Mouse (Mus musculus) E14TG2a.4 (cell line): ENCODE results near the gene Cdk6.
"Not testable (repeated sequence)": the region's sequence is repeated elsewhere in the genome, so short reads cannot be mapped to it uniquely, and the experiment has no call there.

ENCODE experiments used
- CTCF ChIP-seq: conservative IDR thresholded peaks from 2 replicates; pipeline ENCODE4 v1.5.1; 2014; ENCODE audit warnings: low read length
- NANOG ChIP-seq: IDR thresholded peaks from 2 replicates; pipeline ENCODE4 v1.6.1; 2014; ENCODE audit warnings: borderline replicate concordance, low read length, mixed read lengths

DNA sequence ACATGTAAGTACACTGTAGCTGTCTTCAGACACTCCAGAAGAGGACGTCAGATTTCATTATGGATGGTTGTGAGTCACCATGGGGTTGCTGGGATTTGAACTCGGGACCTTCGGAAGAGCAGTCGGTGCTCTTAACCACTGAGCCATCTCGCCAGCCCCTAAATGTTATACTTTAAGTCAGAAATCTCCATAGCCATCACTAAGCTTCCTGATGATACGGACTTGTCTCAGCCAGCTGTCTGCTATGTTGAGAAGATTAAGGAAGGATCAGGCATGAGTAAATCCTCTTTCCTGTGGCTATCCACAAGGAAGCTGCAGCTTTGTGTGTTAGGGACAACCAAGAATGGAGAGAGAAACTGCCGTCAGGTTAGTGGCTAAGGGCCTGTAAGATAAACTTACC, 30.1 kb upstream of the Cdk6 start:
- not testable (repeated sequence) for TF ChIP-seq CTCF, NANOG
